In genomic region chr17:26957872-26958271, GRCm38 (mm10) we compare ENCODE assay signal across 25 mouse cellular contexts. TPM values are rescaled to one million over a fixed set of nuclear protein-coding genes. Genes with fewer than 3 reads are reported as not detected.
A peak's percentile ranks its signal among the peaks of the same experiment; 100 is the strongest.
DNase-seq lines count a peak whose midpoint lies in the region; ATAC-seq and TF ChIP-seq lines count a peak whose summit lies in the region.
"Had no signal": no experiment of that assay in that cellular context is flagged by ENCODE, and none has a peak within 500 bp of the region (broad histone marks: within the 10 kb centered on the region; RNA-seq: fewer than 3 reads in every experiment).

No protein-coding gene starts in this region.

- WGBS in liver, embryonic 12.5 days (ENCODE audit: insufficient replicate concordance): 92% methylated on average over 5 of the region's 5 CpGs
- 92% methylated on average over 5 of the region's 5 CpGs for WGBS in liver, embryonic 11.5 days
- 95% methylated on average over 5 of the region's 5 CpGs for WGBS in liver, postnatal 0 days (ENCODE audit: insufficient replicate concordance)

- H3K36me3 ChIP-seq in liver, embryonic 12.5 days: peaks cover 51% of the 10 kb centered on the region
- peaks cover 13% of the 10 kb centered on the region for H3K36me3 ChIP-seq in liver, embryonic 11.5 days (ENCODE audit: control insufficient read depth, insufficient read depth, low read length)
- 0 out of 2 replicates have a peak, but pooled peaks cover 3% of the 10 kb centered on the region for H3K36me3 ChIP-seq in liver, postnatal 0 days (replicated peaks; ENCODE audit: insufficient read depth, low read length)

- H3K27ac ChIP-seq in liver, embryonic 12.5 days: peak overlapping the region; percentile 89; the same call in 1 of the 2 replicates
- H3K27ac ChIP-seq in liver, embryonic 11.5 days (ENCODE audit: low read depth, low read length): no peak overlapping the region
- H3K27ac ChIP-seq in liver, postnatal 0 days (ENCODE audit: low read depth): no peak overlapping the region
- H3K27ac ChIP-seq: embryonic facial prominence, embryonic 12.5 days; embryonic facial prominence, embryonic 15.5 days; forebrain, embryonic 12.5 days; forebrain, embryonic 15.5 days; heart, adult 2 months; heart, embryonic 13.5 days; hindbrain, embryonic 12.5 days; hindbrain, embryonic 15.5 days had no signal

- TF ChIP-seq EP300 in liver, postnatal 0 days (IDR thresholded peaks at IDR 0.05; ENCODE audit: low read depth): no peak

- peak; percentile 88 for DNase-seq in heart, adult 11 months
- DNase-seq in heart, postnatal 4 days: no peak
- no peak for DNase-seq in liver, embryonic 11.5 days (ENCODE audit: low spot score)
- peak; percentile 8 for DNase-seq in urinary bladder, postnatal 10 days (ENCODE audit: low spot score)
- DNase-seq in urinary bladder, postnatal 25 days (ENCODE audit: low spot score): no peak
- no peak for DNase-seq in liver, postnatal 0 days
- DNase-seq in lung, adult 18-20 months: no peak
- DNase-seq: adrenal gland, adult 2 months; adrenal gland, postnatal 25 days; B cell, adult 2 months; cerebellum, adult 11-12 months; cerebellum, adult 9-10 months; cerebellum, postnatal 25 days; gastrocnemius, postnatal 25 days; heart, adult 2 months; heart, postnatal 14 days had no signal

- H3K4me3 ChIP-seq in liver, embryonic 12.5 days: no peak overlapping the region
- H3K4me3 ChIP-seq in liver, embryonic 11.5 days (ENCODE audit: low read depth, low read length): no peak overlapping the region
- H3K4me3 ChIP-seq in liver, postnatal 0 days (ENCODE audit: low read depth, low read length): no peak overlapping the region
- H3K4me3 ChIP-seq: embryonic facial prominence, embryonic 12.5 days; embryonic facial prominence, embryonic 15.5 days; forebrain, embryonic 12.5 days; forebrain, embryonic 15.5 days; heart, adult 2 months; heart, embryonic 13.5 days; hindbrain, embryonic 12.5 days; hindbrain, embryonic 15.5 days had no signal

- H3K27me3 ChIP-seq in liver, embryonic 12.5 days (replicated peaks): peaks cover 12% of the 10 kb centered on the region
- H3K27me3 ChIP-seq in liver, embryonic 11.5 days (replicated peaks; ENCODE audit: control insufficient read depth, insufficient read depth, low read length): 0 out of 2 replicates have a peak, but pooled peaks cover 3% of the 10 kb centered on the region
- 0 out of 2 replicates have a peak, but pooled peaks cover 3% of the 10 kb centered on the region for H3K27me3 ChIP-seq in liver, postnatal 0 days (ENCODE audit: insufficient read depth, low read length)
- H3K27me3 ChIP-seq: embryonic facial prominence, embryonic 12.5 days; embryonic facial prominence, embryonic 15.5 days; forebrain, embryonic 15.5 days; heart, embryonic 13.5 days; hindbrain, embryonic 12.5 days; hindbrain, embryonic 15.5 days had no signal

- H3K9ac ChIP-seq in liver, embryonic 12.5 days: no peak overlapping the region
- no peak overlapping the region for H3K9ac ChIP-seq in liver, embryonic 11.5 days (ENCODE audit: low read depth, low read length)
- no peak overlapping the region for H3K9ac ChIP-seq in liver, postnatal 0 days (replicated peaks)
- H3K9ac ChIP-seq: embryonic facial prominence, embryonic 12.5 days; embryonic facial prominence, embryonic 15.5 days; forebrain, embryonic 12.5 days; forebrain, embryonic 15.5 days; heart, embryonic 13.5 days; hindbrain, embryonic 12.5 days; hindbrain, embryonic 15.5 days had no signal

- H3K4me2 ChIP-seq in liver, embryonic 12.5 days: peak overlapping the region; percentile 69
- no peak overlapping the region; the same call in 1 of the 2 replicates for H3K4me2 ChIP-seq in liver, embryonic 11.5 days
- peak overlapping the region; percentile 55; the same call in 1 of the 2 replicates for H3K4me2 ChIP-seq in liver, postnatal 0 days (ENCODE audit: low read depth, low read length)
- H3K4me2 ChIP-seq: embryonic facial prominence, embryonic 12.5 days; embryonic facial prominence, embryonic 15.5 days; forebrain, embryonic 12.5 days; forebrain, embryonic 15.5 days; heart, embryonic 13.5 days; hindbrain, embryonic 12.5 days; hindbrain, embryonic 15.5 days had no signal

- peaks cover 79% of the 10 kb centered on the region for H3K4me1 ChIP-seq in liver, embryonic 12.5 days
- H3K4me1 ChIP-seq in liver, embryonic 11.5 days (replicated peaks; ENCODE audit: control insufficient read depth, insufficient read depth, low read length): peaks cover 32% of the 10 kb centered on the region
- H3K4me1 ChIP-seq in liver, postnatal 0 days (ENCODE audit: insufficient read depth): peaks cover 18% of the 10 kb centered on the region

- TF ChIP-seq CTCF in liver, postnatal 0 days (IDR thresholded peaks at IDR 0.05; ENCODE audit: low read depth): no peak

- no peak for ATAC-seq in liver, embryonic 12.5 days
- ATAC-seq in liver, embryonic 11.5 days (replicated peaks; ENCODE audit: low FRiP score): no peak
- ATAC-seq in liver, postnatal 0 days: no peak
- ATAC-seq: forebrain, embryonic 15.5 days had no signal

- H3K9me3 ChIP-seq in liver, embryonic 12.5 days (replicated peaks): no peaks in the 10 kb centered on the region
- no peaks in the 10 kb centered on the region for H3K9me3 ChIP-seq in liver, embryonic 11.5 days (ENCODE audit: control insufficient read depth, low read length)
- no peaks in the 10 kb centered on the region for H3K9me3 ChIP-seq in liver, postnatal 0 days (ENCODE audit: low read length)
- H3K9me3 ChIP-seq: embryonic facial prominence, embryonic 12.5 days; embryonic facial prominence, embryonic 15.5 days; forebrain, embryonic 12.5 days; forebrain, embryonic 15.5 days; heart, embryonic 10.5 days; heart, embryonic 13.5 days; hindbrain, embryonic 12.5 days; hindbrain, embryonic 15.5 days had no signal

RNA-seq across cellular contexts. Expression of gene Zbtb9, which starts 15.1 kb away (rescaled TPM):
- total RNA-seq in heart, postnatal 4 days (2021): 1 to 10 TPM; 3.9 to 5.5 TPM
- 8.9 and 9.2 TPM in 2 replicates for polyA plus RNA-seq in liver, embryonic 12.5 days (2016; fragmentation: Nextera tagmentation; extraction: Ambion mirVana)
- 9.7 and 9.9 TPM in 2 replicates for polyA plus RNA-seq in liver, embryonic 11.5 days (2014; fragmentation: Nextera tagmentation; extraction: Ambion mirVana)
- 3.3 and 4.4 TPM in 2 replicates for polyA plus RNA-seq in liver, postnatal 0 days (2015; fragmentation: Nextera tagmentation; extraction: Ambion mirVana)

RNA-seq across cellular contexts. Expression of gene Syngap1, which starts 16.8 kb away (rescaled TPM):
- total RNA-seq in heart, postnatal 4 days (2021): 10 to 100 TPM; 12.6 to 13.4 TPM
- polyA plus RNA-seq in liver, embryonic 12.5 days (2016; fragmentation: Nextera tagmentation; extraction: Ambion mirVana): 0.29 and 0.36 TPM in 2 replicates
- polyA plus RNA-seq in liver, embryonic 11.5 days (2014; fragmentation: Nextera tagmentation; extraction: Ambion mirVana): 1.4 and 1.6 TPM in 2 replicates
- polyA plus RNA-seq in liver, postnatal 0 days (2015; fragmentation: Nextera tagmentation; extraction: Ambion mirVana): 0.19 and 0.33 TPM in 2 replicates

RNA-seq across cellular contexts. Expression of gene Cuta, which starts 18.5 kb away (rescaled TPM):
- 100 to 1,000 TPM in 1 of 2 experiments, 10 to 100 TPM in 1; 97.2 to 106 TPM for total RNA-seq in heart, postnatal 4 days (2021)
- polyA plus RNA-seq in liver, embryonic 12.5 days (2016; fragmentation: Nextera tagmentation; extraction: Ambion mirVana): 119 and 129 TPM in 2 replicates
- polyA plus RNA-seq in liver, embryonic 11.5 days (2014; fragmentation: Nextera tagmentation; extraction: Ambion mirVana): 159 and 171 TPM in 2 replicates
- polyA plus RNA-seq in liver, postnatal 0 days (2015; fragmentation: Nextera tagmentation; extraction: Ambion mirVana): 83.4 and 87.1 TPM in 2 replicates

RNA-seq across cellular contexts. Expression of gene Phf1, which starts 25.0 kb away (rescaled TPM):
- total RNA-seq in heart, postnatal 4 days (2021): 1 to 10 TPM; 9.9 to 10.0 TPM
- 2.7 TPM in 2 replicates for polyA plus RNA-seq in liver, embryonic 12.5 days (2016; fragmentation: Nextera tagmentation; extraction: Ambion mirVana)
- polyA plus RNA-seq in liver, embryonic 11.5 days (2014; fragmentation: Nextera tagmentation; extraction: Ambion mirVana): 3.2 and 3.4 TPM in 2 replicates
- 2.5 and 2.7 TPM in 2 replicates for polyA plus RNA-seq in liver, postnatal 0 days (2015; fragmentation: Nextera tagmentation; extraction: Ambion mirVana)

RNA-seq across cellular contexts. Expression of gene Kifc5b, which starts 41.0 kb away (rescaled TPM):
- total RNA-seq in heart, postnatal 4 days (2021): 10 to 100 TPM; 15.0 to 15.2 TPM
- polyA plus RNA-seq in liver, embryonic 12.5 days (2016; fragmentation: Nextera tagmentation; extraction: Ambion mirVana): 6.6 and 8.1 TPM in 2 replicates
- polyA plus RNA-seq in liver, embryonic 11.5 days (2014; fragmentation: Nextera tagmentation; extraction: Ambion mirVana): 8.6 and 8.7 TPM in 2 replicates
- polyA plus RNA-seq in liver, postnatal 0 days (2015; fragmentation: Nextera tagmentation; extraction: Ambion mirVana): 1.6 and 2.7 TPM in 2 replicates

Comparison
In these comparisons a context has a peak if more than half of its experiments do, and no peak if none do; other contexts are left out.
1. DNase-seq: peak in heart, adult 11 months (single experiment) and urinary bladder, postnatal 10 days (single experiment); none in heart, postnatal 4 days (single experiment), liver, embryonic 11.5 days (single experiment), urinary bladder, postnatal 25 days (single experiment), liver, postnatal 0 days (single experiment) and lung, adult 18-20 months (0 of 2).